Mouse (Mus musculus) olfactory bulb, adult 2 months (tissue): ENCODE results near the gene Tgif1. TPM values are rescaled to one million over a fixed set of nuclear protein-coding genes. Genes with fewer than 3 reads are reported as not detected.

Experiments
- H3K27ac ChIP-seq: fragments of 200-500 bp; 2 replicates; pipeline ENCODE4 v1.5.1; 2012; ENCODE audit warnings: low read depth, low read length; ENCODE audit not compliant: insufficient read depth
- H3K4me1 ChIP-seq: fragments of 200-500 bp; 2 replicates; pipeline ENCODE4 v1.6.1; 2012; ENCODE audit warnings: low read length; ENCODE audit not compliant: control insufficient read depth, insufficient read depth
- H3K4me3 ChIP-seq: fragments of 200-500 bp; 2 replicates; pipeline ENCODE4 v1.5.1; 2012; ENCODE audit warnings: mild to moderate bottlenecking, low read depth, low read length, moderate library complexity; ENCODE audit not compliant: insufficient read depth
- CTCF ChIP-seq: fragments of 200-500 bp; IDR thresholded peaks from 2 replicates; pipeline ENCODE4 v1.5.1; 2012; ENCODE audit warnings: low read depth, mild to moderate bottlenecking, low read length, moderate library complexity; ENCODE audit not compliant: insufficient read depth
- POLR2A ChIP-seq: fragments of 200-500 bp; IDR thresholded peaks from 2 replicates; pipeline ENCODE4 v1.6.1; 2012; ENCODE audit warnings: mild to moderate bottlenecking, low read depth, low read length, moderate library complexity; ENCODE audit not compliant: insufficient read depth
- WGBS: fragments of 180-500 bp; shearing (Covaris S2); methylation state at CpG from one replicate; pipeline ENCODE4 v1.1.7; 2018; 5-methylcytosine and 5-hydroxymethylcytosine counted together
- polyA plus RNA-seq: library from polyadenylated mRNA; stranded (reverse); fragments of >200 nt; gene quantifications from 2 replicates; pipeline ENCODE4 v1.2.4, GENCODE M21; 2012; ENCODE audit warnings: low replicate concordance; ENCODE audit not compliant: missing spikeins, insufficient read depth, insufficient read length

Gene Tgif1
- polyA plus RNA-seq, 1 experiment: not detected

DNA sequence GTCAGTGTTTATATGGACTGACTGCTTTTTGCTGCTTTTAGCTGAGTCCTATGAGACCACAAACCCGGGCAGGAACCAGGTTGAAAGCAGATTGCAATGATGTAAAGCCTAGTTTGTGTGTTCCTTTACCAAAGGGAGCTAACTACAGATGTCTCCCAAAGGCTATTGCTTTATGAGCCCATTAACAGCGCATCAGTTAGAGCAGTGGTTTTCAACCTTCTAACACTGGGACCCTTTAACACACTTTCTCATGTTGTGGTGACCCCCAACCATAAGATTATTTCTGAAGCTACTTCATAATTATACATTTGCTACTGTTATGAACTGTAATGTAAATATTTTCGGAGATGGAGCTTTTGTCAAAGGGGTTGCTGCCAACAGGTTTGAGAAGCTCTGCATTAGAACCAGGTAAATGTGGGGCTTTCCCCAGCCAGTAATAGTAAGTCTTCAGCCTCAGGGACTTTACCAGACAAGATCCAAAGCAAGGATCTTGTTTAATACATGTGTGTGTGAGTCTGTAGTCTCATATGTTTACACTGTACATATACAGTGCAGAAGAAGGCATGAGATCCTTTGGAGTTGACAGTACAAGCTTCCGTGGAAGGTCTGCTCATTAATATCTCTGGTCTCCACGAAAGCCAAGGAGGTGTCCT is 15.4 kb upstream of the Tgif1 start:
- no peak overlapping the region for H3K4me3 ChIP-seq
- TF ChIP-seq CTCF (no peak), POLR2A (no peak)
- no peak overlapping the region for H3K27ac ChIP-seq
- H3K4me1 ChIP-seq: peaks cover 11% of the 10 kb centered on the region
- 93% methylated on average over 5 of the region's 5 CpGs for WGBS

DNA sequence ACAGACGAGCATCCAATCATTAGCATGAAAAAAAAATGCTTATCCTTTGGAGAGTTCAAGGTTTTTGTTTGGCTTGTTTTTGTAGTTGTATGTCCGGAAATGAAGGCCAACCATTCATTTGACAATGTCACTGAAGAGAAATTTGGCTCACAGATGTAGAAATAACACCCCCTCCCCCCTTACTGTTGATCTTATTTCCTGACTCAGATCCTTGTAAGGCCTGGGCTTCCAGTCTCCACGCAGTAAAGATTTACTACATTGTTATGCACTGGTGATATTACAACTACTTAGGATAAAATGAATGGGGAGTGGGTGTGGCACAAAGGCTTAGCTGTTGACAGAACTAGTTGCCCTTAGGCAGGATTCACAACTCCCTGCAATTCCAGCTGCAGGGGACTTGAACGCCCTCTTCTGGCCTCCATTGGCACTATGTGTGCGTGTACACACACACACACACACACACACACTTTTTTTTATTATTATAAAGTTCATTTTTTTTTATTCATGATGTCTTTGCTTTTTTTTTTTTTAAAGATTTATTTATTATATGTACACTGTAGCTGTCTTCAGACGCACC is 13.3 kb upstream of the Tgif1 start:
- H3K27ac ChIP-seq: no peak overlapping the region
- 79% methylated on average over 6 of the region's 6 CpGs for WGBS
- peaks cover 3% of the 10 kb centered on the region; the same call in 1 of the 2 replicates for H3K4me1 ChIP-seq
- no peak overlapping the region for H3K4me3 ChIP-seq
- TF ChIP-seq POLR2A (no peak), CTCF (no peak)

DNA sequence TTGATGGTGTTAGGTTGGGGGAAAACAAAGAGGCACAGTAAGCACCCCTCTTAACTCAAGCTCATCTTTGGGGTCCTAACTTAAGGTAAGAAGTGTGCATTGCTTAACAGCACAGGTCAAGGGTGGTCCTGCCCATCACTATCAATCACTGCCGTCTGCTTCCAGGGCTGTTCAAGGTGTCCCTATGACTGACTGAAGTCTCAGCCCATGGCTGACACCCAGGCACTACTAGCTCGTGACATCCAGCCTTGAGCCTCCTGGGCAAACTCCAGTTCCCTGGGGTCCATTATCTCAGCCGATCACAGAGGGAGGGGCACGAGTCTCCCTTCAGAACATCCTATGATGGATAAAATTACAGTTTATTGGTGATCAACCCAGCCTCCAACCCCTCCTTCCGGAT is 12.7 kb upstream of the Tgif1 start:
- Histone ChIP-seq H3K4me1 (peaks cover 3% of the 10 kb centered on the region; the same call in 1 of the 2 replicates), H3K27ac (no peak overlapping the region), H3K4me3 (no peak overlapping the region)
- TF ChIP-seq POLR2A (no peak), CTCF (no peak)
- WGBS: 76% methylated on average over 5 of the region's 5 CpGs

DNA sequence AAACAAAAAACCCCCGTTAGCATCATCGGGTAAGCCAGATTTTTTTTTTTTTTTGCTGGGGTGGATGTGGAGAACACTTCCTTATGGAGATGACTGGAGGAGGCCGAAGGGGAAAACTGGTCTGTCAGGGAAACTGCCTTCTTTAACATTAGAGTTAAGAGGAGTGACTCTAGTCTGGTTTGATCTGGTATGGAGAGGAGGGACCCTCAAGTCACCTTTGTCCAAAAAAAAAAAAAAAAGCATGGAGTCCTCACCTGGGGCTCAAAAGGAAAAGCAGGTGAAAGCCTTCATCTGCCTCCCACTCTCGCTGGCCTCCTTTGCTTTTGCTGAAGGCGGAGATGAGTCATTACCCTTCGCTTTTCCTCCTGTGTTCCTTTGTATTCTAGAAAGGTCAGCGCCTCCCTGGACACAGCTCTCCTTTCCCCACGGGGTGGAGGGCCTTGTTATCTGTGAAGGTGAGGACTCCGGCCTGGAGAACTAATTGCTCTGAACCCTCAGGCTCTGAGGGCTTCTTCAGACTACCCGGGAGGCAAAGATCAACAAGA is 11.8 kb upstream of the Tgif1 start:
- peaks cover 3% of the 10 kb centered on the region; the same call in 1 of the 2 replicates for H3K4me1 ChIP-seq
- H3K4me3 ChIP-seq: no peak overlapping the region
- WGBS: 77% methylated on average over 10 of the region's 10 CpGs
- no peak overlapping the region for H3K27ac ChIP-seq
- TF ChIP-seq CTCF: no peak
- no peak for TF ChIP-seq POLR2A

DNA sequence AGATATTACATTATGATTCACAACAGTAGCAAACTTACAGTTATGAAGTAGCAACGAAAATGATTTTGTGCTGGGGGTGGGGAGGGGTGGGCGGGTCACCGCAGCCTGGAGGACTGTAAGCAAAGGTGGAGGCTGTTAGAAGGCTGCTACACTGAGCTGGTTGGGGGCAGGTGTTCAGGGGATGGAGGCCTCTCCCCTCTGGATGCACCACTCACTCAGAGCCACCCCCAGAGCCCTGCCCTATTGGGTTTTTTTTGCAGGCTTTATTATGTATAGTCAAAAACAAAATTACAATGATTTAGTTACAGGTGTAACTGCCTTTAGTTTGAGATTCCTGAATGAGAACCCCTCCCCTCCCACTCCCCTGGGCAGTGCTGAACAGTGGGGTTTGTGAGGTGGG is 11.3 kb upstream of the Tgif1 start:
- H3K4me1 ChIP-seq: peaks cover 3% of the 10 kb centered on the region; the same call in 1 of the 2 replicates
- WGBS: 91% methylated on average over 3 of the region's 3 CpGs
- TF ChIP-seq CTCF: no peak
- no peak for TF ChIP-seq POLR2A
- no peak overlapping the region for H3K4me3 ChIP-seq
- no peak overlapping the region for H3K27ac ChIP-seq

DNA sequence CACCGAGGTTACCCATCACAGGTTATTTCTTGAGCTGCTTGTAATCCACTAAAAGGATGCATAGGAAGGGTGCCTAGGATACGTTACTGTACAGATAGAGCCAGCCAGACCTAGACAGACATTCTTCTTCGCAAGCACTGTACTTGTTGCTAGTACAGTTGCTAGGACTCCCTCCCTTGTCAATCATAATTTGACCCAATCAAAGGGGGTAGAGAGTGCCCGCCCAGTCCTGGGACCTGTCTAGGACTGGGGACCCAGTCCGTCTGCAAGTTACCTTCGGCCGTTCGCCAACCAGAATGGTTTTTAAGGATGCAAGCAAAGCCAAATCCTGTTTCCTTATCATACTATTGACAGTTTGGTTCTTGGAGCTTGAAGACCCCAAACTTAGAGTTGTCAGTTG is 10.8 kb upstream of the Tgif1 start:
- no peak for TF ChIP-seq POLR2A
- TF ChIP-seq CTCF: no peak
- Histone ChIP-seq H3K4me1 (peaks cover 3% of the 10 kb centered on the region; the same call in 1 of the 2 replicates), H3K27ac (no peak overlapping the region), H3K4me3 (no peak overlapping the region)
- 98% methylated on average over 8 of the region's 8 CpGs for WGBS

DNA sequence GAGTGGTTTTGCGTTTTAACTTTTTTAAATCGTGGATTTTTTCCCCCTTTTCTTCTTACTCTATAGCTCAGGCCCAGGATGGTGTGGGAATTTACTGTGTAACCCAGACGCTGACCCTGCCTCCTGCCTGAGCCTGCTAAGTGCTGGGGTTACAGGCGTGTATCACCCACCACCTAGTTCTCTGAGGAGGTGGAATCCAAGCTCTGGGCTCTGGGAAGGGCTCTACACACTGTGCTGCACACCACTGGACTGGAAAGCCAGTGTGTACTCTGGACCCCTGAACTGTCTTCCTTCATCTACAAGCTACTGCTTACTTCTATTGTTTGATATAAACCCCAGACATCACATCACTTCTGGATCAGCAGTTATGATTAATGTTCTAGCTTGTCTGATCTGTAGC is 5.5 kb upstream of the Tgif1 start:
- WGBS: 97% methylated on average over 4 of the region's 4 CpGs
- H3K4me1 ChIP-seq: no peaks in the 10 kb centered on the region
- no peak overlapping the region for H3K4me3 ChIP-seq
- no peak for TF ChIP-seq POLR2A
- no peak for TF ChIP-seq CTCF
- no peak overlapping the region for H3K27ac ChIP-seq

DNA sequence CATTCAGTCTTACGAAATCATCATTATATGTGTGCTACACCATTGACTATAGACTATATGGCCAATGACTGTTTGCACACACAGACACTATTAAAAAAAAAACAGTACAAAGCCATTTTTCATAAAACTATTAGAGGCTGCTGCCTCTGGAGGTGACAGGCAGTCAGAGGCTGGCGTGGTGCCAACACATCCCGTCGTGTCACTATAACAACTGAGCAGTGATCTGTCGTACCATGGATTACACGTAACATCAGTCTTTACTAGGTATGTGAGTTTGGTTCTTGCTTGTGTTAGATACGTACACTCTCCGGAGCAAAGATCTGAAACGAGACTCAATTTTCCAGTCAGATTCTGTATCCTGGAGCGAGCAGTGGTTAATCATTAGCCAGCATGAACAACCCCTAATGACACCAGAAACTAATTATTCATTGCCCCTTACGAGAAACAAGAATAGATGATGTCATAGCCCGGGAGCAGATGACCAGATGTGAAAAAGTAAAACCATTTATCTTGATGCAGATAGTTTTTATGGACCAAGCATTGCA is 3.6 kb upstream of the Tgif1 start:
- Histone ChIP-seq H3K27ac (no peak overlapping the region), H3K4me3 (no peak overlapping the region), H3K4me1 (peaks cover 8% of the 10 kb centered on the region; the same call in 1 of the 2 replicates)
- WGBS: 54% methylated on average over 12 of the region's 12 CpGs
- TF ChIP-seq CTCF (no peak), POLR2A (no peak)

DNA sequence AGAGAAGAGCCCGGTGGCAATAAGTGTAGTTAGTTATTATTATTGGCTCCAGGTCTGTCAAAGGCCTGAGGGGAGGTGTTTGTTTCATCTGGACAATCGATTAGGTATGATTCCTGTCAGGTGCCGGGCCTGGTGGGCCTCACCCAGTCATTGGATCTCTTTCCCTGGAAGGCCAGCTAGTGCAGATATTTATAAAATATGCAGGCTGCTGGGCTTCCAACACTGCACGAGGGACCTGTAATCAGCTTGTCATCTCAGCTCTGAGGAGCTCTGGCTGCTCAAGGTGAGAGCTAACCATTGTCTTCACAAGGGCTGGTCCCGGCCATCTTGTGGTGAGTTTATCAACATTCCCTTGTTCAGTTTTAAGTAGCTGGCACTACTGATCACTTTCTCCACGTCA is 675 bp upstream of the Tgif1 start:
- no peak overlapping the region for H3K27ac ChIP-seq
- H3K4me3 ChIP-seq: no peak overlapping the region
- TF ChIP-seq POLR2A: no peak
- no peak for TF ChIP-seq CTCF
- peaks cover 25% of the 10 kb centered on the region for H3K4me1 ChIP-seq
- 67% methylated on average over 6 of the region's 6 CpGs for WGBS
